Mouse (Mus musculus) forebrain, embryonic 11.5 days (tissue): ENCODE data around the gene Olfr453. TPM values are rescaled to one million over a fixed set of nuclear protein-coding genes. Genes with fewer than 3 reads are reported as not detected.

ENCODE experiments used
- ATAC-seq: fragments of 200-750 bp; cut with Nextera tagmentation; replicated peaks from 2 replicates; pipeline ENCODE4 v1.8.0; 2017; ENCODE audit warnings: moderate TSS enrichment; ENCODE audit not compliant: low FRiP score
- DNase-seq: peaks from one replicate; pipeline ENCODE4 v3.0.0-alpha.2; 2017; ENCODE audit warnings: low spot score
- H3K27ac ChIP-seq: fragments of 300-500 bp; sonication (generic); 2 replicates; pipeline ENCODE4 v1.5.1; 2014; ENCODE audit warnings: low read depth, low read length
- H3K27me3 ChIP-seq: fragments of 300-500 bp; sonication (generic); 2 replicates; pipeline ENCODE4 v1.6.1; 2014; ENCODE audit warnings: mild to moderate bottlenecking, low read length, mixed read lengths; ENCODE audit not compliant: control insufficient read depth, insufficient read depth
- H3K36me3 ChIP-seq: fragments of 300-500 bp; sonication (generic); 2 replicates; pipeline ENCODE4 v1.6.1; 2014; ENCODE audit warnings: mild to moderate bottlenecking, low read length, moderate library complexity, mixed read lengths; ENCODE audit not compliant: control insufficient read depth, insufficient read depth
- H3K4me1 ChIP-seq: fragments of 300-500 bp; sonication (generic); replicated peaks from 2 replicates; pipeline ENCODE4 v1.6.1; 2014; ENCODE audit warnings: low read length, mixed read lengths; ENCODE audit not compliant: control insufficient read depth, insufficient read depth
- H3K4me2 ChIP-seq: fragments of 300-500 bp; sonication (generic); 2 replicates; pipeline ENCODE4 v1.6.1; 2014; ENCODE audit warnings: low read depth, mild to moderate bottlenecking, low read length, moderate library complexity, mixed read lengths; ENCODE audit not compliant: severe bottlenecking
- H3K4me3 ChIP-seq: fragments of 300-500 bp; sonication (generic); 2 replicates; pipeline ENCODE4 v1.5.1; 2014; ENCODE audit warnings: low read depth, low read length
- H3K9ac ChIP-seq: fragments of 300-500 bp; sonication (generic); 2 replicates; pipeline ENCODE4 v1.6.1; 2014; ENCODE audit warnings: low read length
- H3K9me3 ChIP-seq: fragments of 300-500 bp; sonication (generic); 2 replicates; pipeline ENCODE4 v1.6.1; 2016; ENCODE audit warnings: low read length, mixed read lengths; ENCODE audit not compliant: control insufficient read depth
- WGBS: fragments of 180-500 bp; shearing (Covaris S2); extraction: QIAGEN DNeasy Blood & Tissue Kit; methylation state at CpG from one replicate; pipeline ENCODE4 v1.1.7; 2014; 5-methylcytosine and 5-hydroxymethylcytosine counted together
- polyA plus RNA-seq: library from polyadenylated mRNA; unstranded; fragments of >200 nt; fragmentation: Nextera tagmentation; extraction: Ambion mirVana; gene quantifications from 2 replicates; pipeline ENCODE4 v1.2.1, GENCODE M21; 2014

Olfr453 gene
- polyA plus RNA-seq, 1 experiment from 2014 or later = not detected

DNA sequence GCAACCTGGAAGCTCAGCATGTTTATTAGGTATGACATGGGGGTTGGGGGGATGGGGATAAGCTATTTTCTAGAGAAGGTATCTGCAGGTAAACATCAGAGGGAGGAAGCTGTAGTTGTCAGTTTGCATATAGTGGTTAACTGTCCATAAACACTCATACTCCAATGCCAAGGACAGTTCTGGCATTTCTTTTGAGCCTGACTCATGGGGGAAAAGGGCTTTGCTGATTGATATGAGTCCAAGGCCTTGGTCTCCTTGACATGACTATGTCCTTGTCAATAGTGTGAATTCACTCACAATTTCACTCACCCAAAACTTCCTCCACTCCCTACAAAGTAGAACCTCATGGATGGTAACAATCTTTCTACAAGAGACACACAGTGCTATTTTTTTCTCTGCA lies 8.7 kb downstream of the Olfr453 start:
- no peaks in the 10 kb centered on the region for H3K9me3 ChIP-seq
- no peaks in the 10 kb centered on the region for H3K4me1 ChIP-seq
- DNase-seq = no peak
- ATAC-seq = no peak
- no peak overlapping the region for H3K4me3 ChIP-seq
- H3K27ac ChIP-seq = no peak overlapping the region
- H3K4me2 ChIP-seq = no peak overlapping the region
- no peak overlapping the region for H3K9ac ChIP-seq
- no peaks in the 10 kb centered on the region for H3K36me3 ChIP-seq
- H3K27me3 ChIP-seq = no peaks in the 10 kb centered on the region

DNA sequence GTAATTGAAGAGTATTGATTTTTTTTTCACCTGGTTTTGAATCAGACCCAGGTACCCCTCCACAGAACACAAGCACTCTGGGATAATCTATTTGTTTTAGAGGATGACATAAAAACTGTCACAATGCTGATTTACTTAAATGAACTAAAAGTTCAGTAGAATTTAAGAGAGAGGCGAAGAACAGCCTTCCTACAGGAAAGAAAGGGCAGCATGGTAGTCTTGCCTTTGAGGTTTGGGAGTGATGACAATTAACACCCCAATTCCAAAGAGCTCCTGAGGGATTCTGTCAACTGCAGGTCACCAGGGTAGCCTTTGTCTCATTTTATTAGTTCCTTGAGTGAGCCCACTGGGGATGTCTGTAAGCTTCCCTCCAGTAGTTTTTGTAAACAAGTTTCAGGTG lies 16.9 kb downstream of the Olfr453 start, which contains the start of gene Olfr38:
Gene Olfr38 (plus strand): TSS at position 301 of the 400 bp plus-strand sequence.
- H3K4me1 ChIP-seq = no peaks in the 10 kb centered on the region
- no peak within 1 kb of the TSS for H3K4me3 ChIP-seq
- ATAC-seq (no peak), DNase-seq (no peak)
- H3K27ac ChIP-seq = no peak within 1 kb of the TSS
- H3K9me3 ChIP-seq = no peaks in the 10 kb centered on the region
- WGBS = 79% methylated on average over 1 of the region's 1 CpGs
- H3K27me3 ChIP-seq = no peaks in the 10 kb centered on the region
- no peaks in the 10 kb centered on the region for H3K36me3 ChIP-seq
- no peak within 1 kb of the TSS for H3K9ac ChIP-seq
- no peak within 1 kb of the TSS for H3K4me2 ChIP-seq

DNA sequence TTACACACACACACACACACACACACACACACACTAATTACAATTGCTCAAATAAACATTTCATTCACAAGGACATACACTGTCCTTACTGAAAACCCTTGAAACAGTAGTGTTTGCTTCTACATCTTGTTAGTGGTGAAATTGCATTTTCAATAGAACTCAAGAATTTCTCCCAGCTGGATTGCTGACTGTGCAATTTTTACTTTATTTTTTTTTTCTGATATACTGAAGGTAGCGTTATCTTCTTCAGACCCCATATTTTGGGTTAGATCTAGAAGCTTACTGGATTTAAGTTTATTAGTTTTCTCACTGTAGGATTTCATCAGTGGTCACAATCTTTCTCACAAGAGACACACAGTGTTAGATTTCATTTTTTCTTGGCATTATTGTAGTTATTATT lies 37.9 kb downstream of the Olfr453 start:
- ATAC-seq = no peak
- WGBS = 90% methylated on average over 1 of the region's 1 CpGs
- no peak overlapping the region for H3K9ac ChIP-seq

GRCm38 (mm10) chr6:42784793-42785192 lies 45.6 kb downstream of the Olfr453 start, which contains the start of gene Olfr452:
Gene Olfr452 (plus strand): TSS chr6:42785093.
- Histone ChIP-seq H3K4me3 (no peak within 1 kb of the TSS), H3K36me3 (no peaks in the 10 kb centered on the region), H3K9me3 (no peaks in the 10 kb centered on the region), H3K4me2 (no peak within 1 kb of the TSS), H3K4me1 (no peaks in the 10 kb centered on the region), H3K27me3 (no peaks in the 10 kb centered on the region), H3K9ac (no peak within 1 kb of the TSS), H3K27ac (no peak within 1 kb of the TSS)
- ATAC-seq (no peak), DNase-seq (no peak)

More for the DNA sequence above, 37.9 kb downstream of the Olfr453 start:
- no peaks in the 10 kb centered on the region for H3K9me3 ChIP-seq
- no peak for DNase-seq
- no peaks in the 10 kb centered on the region for H3K36me3 ChIP-seq
- H3K4me2 ChIP-seq = no peak overlapping the region
- no peak overlapping the region for H3K4me3 ChIP-seq
- H3K27ac ChIP-seq = no peak overlapping the region
- H3K27me3 ChIP-seq = no peaks in the 10 kb centered on the region
- H3K4me1 ChIP-seq = no peaks in the 10 kb centered on the region

- H3K9me3 ChIP-seq = no peaks in the 10 kb centered on the region
- H3K27me3 ChIP-seq = no peaks in the 10 kb centered on the region
- no peaks in the 10 kb centered on the region for H3K4me1 ChIP-seq
- H3K9ac ChIP-seq = no peak overlapping the region
- H3K4me3 ChIP-seq = no peak overlapping the region
- ATAC-seq = peak; percentile 58; the same call in 1 of the 2 replicates
- no peaks in the 10 kb centered on the region for H3K36me3 ChIP-seq
- no peak overlapping the region for H3K27ac ChIP-seq
- no peak overlapping the region for H3K4me2 ChIP-seq
- DNase-seq = no peak
- WGBS = 42% methylated on average over 4 of the region's 4 CpGs
Observed at GRCm38 (mm10) chr6:42790247-42790948, 51.2 kb downstream of the Olfr453 start.

DNA sequence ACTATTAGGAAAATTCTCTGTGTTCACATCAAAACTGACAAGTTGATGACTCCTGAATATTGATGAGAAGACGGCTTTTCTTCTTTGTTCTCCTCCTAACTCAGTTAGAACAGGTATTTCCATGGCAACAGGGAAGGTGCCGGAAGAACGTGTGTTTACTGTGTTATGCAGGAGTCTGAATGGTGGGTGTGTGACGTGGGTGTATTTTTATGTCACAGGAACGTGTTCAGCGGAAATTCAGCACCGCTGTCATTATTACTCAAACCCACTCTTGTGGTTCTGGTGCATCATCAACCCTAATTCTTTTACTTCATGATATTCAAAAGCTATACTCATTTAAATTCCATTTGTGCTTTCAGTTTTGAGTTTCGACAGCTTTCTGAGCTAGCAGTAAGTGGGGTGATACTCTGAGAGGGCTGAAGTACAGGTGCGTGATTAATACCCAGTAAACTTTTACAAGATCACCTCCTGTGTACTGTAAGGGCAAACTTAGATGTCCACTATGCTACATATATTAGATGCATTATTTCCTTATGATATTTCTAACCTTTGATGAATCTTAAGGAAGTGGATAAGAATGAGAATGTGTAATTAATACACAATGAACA lies 51.9 kb downstream of the Olfr453 start:
- H3K27ac ChIP-seq = no peak overlapping the region
- H3K36me3 ChIP-seq = no peaks in the 10 kb centered on the region
- WGBS = 88% methylated on average over 9 of the region's 9 CpGs
- DNase-seq (no peak), ATAC-seq (no peak)
- H3K4me2 ChIP-seq = no peak overlapping the region
- H3K4me3 ChIP-seq = no peak overlapping the region
- no peaks in the 10 kb centered on the region for H3K27me3 ChIP-seq
- H3K4me1 ChIP-seq = no peaks in the 10 kb centered on the region
- no peak overlapping the region for H3K9ac ChIP-seq
- H3K9me3 ChIP-seq = no peaks in the 10 kb centered on the region

DNA sequence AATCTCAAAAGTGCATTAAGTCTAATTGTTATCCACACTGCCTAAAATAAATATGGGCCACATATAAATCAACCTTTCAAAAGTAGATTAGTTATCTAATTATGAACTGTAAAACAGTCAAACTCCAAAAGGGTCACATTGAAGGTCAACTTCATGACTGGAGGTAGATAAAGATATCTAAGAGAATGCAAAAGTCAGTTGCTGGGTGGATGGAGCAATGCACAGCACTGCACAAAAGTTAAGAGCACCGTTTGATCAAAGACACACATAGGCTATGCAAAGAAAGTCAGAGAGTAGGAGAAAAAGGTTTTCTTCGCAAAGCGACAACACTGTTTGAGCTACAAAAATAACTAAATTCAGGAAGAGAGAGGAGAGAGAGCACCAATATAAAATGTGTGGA lies 55.8 kb downstream of the Olfr453 start:
- H3K9me3 ChIP-seq = no peaks in the 10 kb centered on the region
- no peaks in the 10 kb centered on the region for H3K27me3 ChIP-seq
- H3K4me1 ChIP-seq = no peaks in the 10 kb centered on the region
- 91% methylated on average over 3 of the region's 3 CpGs for WGBS
- no peak overlapping the region for H3K27ac ChIP-seq
- DNase-seq (no peak), ATAC-seq (no peak)
- no peaks in the 10 kb centered on the region for H3K36me3 ChIP-seq
- H3K4me2 ChIP-seq = no peak overlapping the region
- H3K4me3 ChIP-seq = no peak overlapping the region
- no peak overlapping the region for H3K9ac ChIP-seq
